Mouse (Mus musculus) embryo, embryonic 11.5 days (tissue): ENCODE measurements around the gene Olfr1312.
"Not testable (repeated sequence)": the region's sequence is repeated elsewhere in the genome, so short reads cannot be mapped to it uniquely, and the experiment has no call there.

Experiments
- DNase-seq: peaks from one replicate; pipeline ENCODE4 v3.0.0-alpha.2; 2012; ENCODE audit warnings: low read depth, low spot score

Gene Olfr1312

DNA sequence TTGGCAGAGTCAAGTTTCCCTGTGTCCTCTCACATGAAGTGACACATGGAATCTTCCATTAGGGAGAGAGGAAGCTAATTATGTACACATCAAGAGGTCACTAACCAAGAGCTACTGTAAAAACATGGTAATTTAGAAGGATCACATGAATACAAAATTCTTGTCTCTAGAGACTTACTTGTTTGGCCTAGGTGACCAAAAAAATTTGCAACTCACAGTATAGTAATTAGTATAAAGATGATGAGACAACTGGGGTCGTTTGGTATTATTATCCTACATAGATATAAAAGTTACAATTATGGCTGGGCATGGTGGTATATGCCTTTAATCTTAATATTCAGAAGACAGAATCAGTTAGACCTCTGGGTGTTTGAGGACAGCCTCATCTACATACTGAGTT lies at the start of gene Olfr1312:
TSS of gene Olfr1312 (minus strand) at position 101 of the 400 bp plus-strand sequence.
- no peak for DNase-seq

DNA sequence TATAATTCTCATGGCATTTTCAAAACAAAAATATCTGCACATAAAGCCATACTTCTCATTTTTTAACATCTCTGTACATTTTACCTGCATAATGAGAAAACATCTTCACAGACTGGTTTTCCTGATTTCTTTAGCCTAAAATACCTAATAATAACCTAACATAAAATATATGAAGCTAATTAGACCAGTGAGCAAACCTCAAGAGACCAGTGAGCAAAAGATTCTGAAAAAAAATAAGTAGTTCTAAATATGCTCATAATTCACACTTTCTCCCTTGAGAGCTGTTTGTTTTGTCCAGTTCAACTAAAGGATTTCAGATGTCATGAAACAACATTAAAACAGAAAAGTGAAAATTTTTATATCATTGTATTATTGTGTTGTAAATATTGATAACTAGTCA lies 46.6 kb upstream of the Olfr1312 start, which contains the start of gene Olfr1314:
TSS of gene Olfr1314 (minus strand) at position 101 of the 400 bp plus-strand sequence.
- DNase-seq = no peak

DNA sequence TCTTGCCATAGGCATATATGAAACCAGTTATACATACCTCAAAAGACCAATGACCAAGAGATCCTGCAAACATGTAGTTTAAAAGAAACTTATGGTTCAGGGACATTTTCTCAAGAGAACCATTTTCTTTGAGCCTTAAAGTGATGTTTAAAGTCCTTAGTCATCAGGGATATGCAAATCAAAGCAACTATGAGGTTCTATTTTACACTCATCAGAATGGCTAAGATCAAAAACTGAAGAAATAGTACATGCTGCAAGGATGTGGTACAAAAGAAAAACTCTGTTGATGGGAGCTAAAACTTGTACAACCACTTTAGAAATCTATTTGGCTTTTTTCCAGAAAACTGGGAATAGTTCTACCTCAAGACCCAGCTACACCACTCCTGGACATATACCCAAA lies 27.7 kb upstream of the Olfr1312 start, which contains the start of gene Olfr1313:
TSS of gene Olfr1313 (minus strand) at position 101 of the 400 bp plus-strand sequence.
- no peak for DNase-seq

DNA sequence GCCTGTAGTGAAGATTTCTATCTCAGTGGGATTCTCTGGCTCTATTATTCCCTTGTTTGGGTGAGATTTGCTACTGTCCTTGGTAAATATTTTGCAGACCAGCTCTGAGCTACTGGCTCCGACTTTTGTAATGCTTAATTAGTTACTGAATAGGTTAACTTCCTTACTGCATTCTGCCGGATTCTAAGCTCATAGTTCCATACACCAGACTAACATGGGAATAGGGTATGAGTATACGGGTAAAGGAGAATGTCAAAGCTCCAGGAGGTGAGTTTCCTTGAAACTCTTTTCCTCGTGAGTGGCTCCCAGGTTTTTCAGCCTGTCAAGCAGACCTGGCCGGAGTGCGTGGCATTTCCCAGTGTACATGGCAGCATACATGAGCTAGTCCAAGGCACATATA lies 23.1 kb downstream of the Olfr1312 start:
- DNase-seq = not testable (repeated sequence)

DNA sequence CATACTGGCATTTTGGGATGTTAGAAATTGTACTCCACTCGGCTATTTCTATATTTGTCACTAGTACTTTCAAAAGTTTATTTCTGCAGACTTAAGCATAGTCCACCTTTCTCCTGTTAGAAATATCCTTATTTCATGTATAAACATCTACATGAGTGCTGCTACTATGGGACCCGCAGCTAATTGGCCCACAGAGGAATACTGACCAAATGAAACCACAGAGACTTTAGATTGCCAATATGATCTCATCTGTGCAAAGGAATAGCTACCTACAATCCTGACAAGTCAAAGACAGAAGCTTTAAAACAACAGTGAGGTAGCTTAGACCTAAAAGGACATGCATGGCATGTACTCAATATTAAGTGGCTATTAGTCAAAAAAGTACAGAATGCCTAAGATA lies 25.7 kb downstream of the Olfr1312 start, which contains the start of gene Olfr1311:
TSS of gene Olfr1311 (minus strand) at position 101 of the 400 bp plus-strand sequence.
- DNase-seq = no peak

DNA sequence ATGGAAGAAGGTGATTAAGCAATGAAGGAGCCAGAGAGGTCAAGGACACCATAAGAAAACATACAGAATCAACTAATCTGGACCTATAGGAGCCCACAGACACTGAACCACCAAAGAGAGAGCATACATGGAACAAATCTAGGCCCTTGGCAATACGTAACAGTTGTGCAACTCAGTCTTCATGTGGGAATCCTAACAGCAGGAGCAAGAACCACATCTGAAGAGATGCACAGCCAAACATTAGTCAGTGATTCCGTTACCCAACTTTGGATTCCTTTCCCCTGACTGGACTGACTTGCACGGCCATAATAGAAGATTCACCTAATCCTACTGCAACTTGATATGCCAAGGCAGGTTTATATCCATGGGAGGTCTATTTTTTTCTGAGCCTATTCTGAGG lies 35.1 kb downstream of the Olfr1312 start:
- DNase-seq = no peak

DNA sequence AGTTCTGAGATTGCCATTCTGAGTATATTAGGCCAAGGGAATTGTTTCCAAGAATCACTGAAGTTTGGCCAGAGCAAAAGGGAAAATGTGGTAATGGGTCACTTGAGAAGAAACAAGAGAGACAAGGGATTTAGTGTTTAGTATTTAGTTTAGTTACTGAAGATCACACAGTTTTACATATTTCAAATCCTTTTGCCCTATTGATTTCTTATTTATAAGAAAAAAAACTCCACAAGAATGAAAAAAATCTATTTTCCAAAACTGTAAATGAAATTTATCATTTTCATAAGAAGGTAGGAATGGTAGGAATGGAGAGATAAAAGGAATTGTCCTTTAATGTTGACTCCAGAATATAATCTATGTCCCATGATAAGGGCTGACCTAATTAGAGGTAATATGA lies 37.4 kb downstream of the Olfr1312 start, which contains the start of gene Olfr1310:
TSS of gene Olfr1310 (minus strand) at position 101 of the 400 bp plus-strand sequence.
- DNase-seq = no peak

DNA sequence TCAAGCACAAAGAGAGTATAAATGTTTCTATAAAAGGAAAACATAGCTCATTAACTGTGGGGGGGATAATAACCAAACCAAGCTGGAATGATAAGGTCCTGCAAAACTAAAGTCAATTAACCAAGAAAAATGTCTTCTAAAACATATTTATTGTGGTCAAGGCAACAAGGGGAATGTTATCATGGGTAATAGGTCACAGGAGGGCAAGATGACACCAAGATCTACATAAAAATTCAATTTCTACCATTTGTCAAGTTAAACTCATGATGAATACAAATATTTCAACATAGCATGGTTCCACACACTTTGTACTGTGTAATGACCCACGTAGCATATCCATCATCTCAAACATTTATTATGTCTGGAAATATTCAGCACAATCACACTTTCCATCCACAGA lies 59.9 kb downstream of the Olfr1312 start, which contains the start of gene Olfr1309:
TSS of gene Olfr1309 (minus strand) at position 101 of the 400 bp plus-strand sequence.
- no peak for DNase-seq
